Mouse (Mus musculus): ENCODE data around the gene Itfg2. TPM values are rescaled to one million over a fixed set of nuclear protein-coding genes. Genes with fewer than 3 reads are reported as not detected.
A peak's percentile ranks its signal among the peaks of the same experiment; 100 is the strongest.

Itfg2 gene
- polyA plus RNA-seq, 1 experiment from 2014 or later = 43.3 TPM

- Histone ChIP-seq H3K9me3 (ENCODE audit: control insufficient read depth, low read length) (no peaks in the 10 kb centered on the region), H3K9ac (replicated peaks; ENCODE audit: low read length) (no peak overlapping the region), H3K27me3 (ENCODE audit: control insufficient read depth, insufficient read depth, low read length) (no peaks in the 10 kb centered on the region), H3K36me3 (ENCODE audit: control insufficient read depth, insufficient read depth, low read length) (peaks cover 37% of the 10 kb centered on the region), H3K4me2 (ENCODE audit: low read length) (no peak overlapping the region), H3K4me3 (replicated peaks; ENCODE audit: low read depth, low read length) (no peak overlapping the region), H3K27ac (replicated peaks; ENCODE audit: low read depth, low read length) (no peak overlapping the region), H3K4me1 (ENCODE audit: control insufficient read depth, insufficient read depth, low read length) (no peaks in the 10 kb centered on the region)
- WGBS = 62% methylated on average over 5 of the region's 5 CpGs
- DNase-seq (peak; percentile 23), ATAC-seq (ENCODE audit: low FRiP score, low TSS enrichment) (no peak)
These were observed 20.0 kb downstream of the Itfg2 start for GRCm38 (mm10) chr6:128404708-128405107.

GRCm38 (mm10) chr6:128399421-128400185 lies 25.1 kb downstream of the Itfg2 start:
- Histone ChIP-seq H3K4me1 (ENCODE audit: control insufficient read depth, insufficient read depth, low read length) (no peaks in the 10 kb centered on the region), H3K4me3 (replicated peaks; ENCODE audit: low read depth, low read length) (peak overlapping the region; percentile 24), H3K27ac (replicated peaks; ENCODE audit: low read depth, low read length) (peak overlapping the region; percentile 79), H3K36me3 (ENCODE audit: control insufficient read depth, insufficient read depth, low read length) (no peaks in the 10 kb centered on the region), H3K27me3 (ENCODE audit: control insufficient read depth, insufficient read depth, low read length) (no peaks in the 10 kb centered on the region), H3K9me3 (ENCODE audit: control insufficient read depth, low read length) (no peaks in the 10 kb centered on the region), H3K4me2 (ENCODE audit: low read length) (peak overlapping the region; percentile 47), H3K9ac (replicated peaks; ENCODE audit: low read length) (peak overlapping the region; percentile 42)
- 34% methylated on average over 21 of the region's 21 CpGs for WGBS
- ATAC-seq (ENCODE audit: low FRiP score, low TSS enrichment) = peak; percentile 85
- DNase-seq = peak; percentile 75

GRCm38 (mm10) chr6:128398996-128399395 lies 25.7 kb downstream of the Itfg2 start, which contains the start of gene Nrip2:
TSS of gene Nrip2 (plus strand) at chr6:128399296.
- no peak for ATAC-seq (ENCODE audit: low FRiP score, low TSS enrichment)
- Histone ChIP-seq H3K4me1 (ENCODE audit: control insufficient read depth, insufficient read depth, low read length) (no peaks in the 10 kb centered on the region), H3K9ac (replicated peaks; ENCODE audit: low read length) (peak within 1 kb of the TSS; percentile 42), H3K4me3 (replicated peaks; ENCODE audit: low read depth, low read length) (peak within 1 kb of the TSS; percentile 24), H3K36me3 (ENCODE audit: control insufficient read depth, insufficient read depth, low read length) (no peaks in the 10 kb centered on the region), H3K27me3 (ENCODE audit: control insufficient read depth, insufficient read depth, low read length) (no peaks in the 10 kb centered on the region), H3K9me3 (ENCODE audit: control insufficient read depth, low read length) (no peaks in the 10 kb centered on the region), H3K27ac (replicated peaks; ENCODE audit: low read depth, low read length) (peak within 1 kb of the TSS; percentile 79), H3K4me2 (ENCODE audit: low read length) (peak within 1 kb of the TSS; percentile 47)
- 72% methylated on average over 3 of the region's 3 CpGs for WGBS
- no peak for DNase-seq

- Histone ChIP-seq H3K27me3 (ENCODE audit: control insufficient read depth, insufficient read depth, low read length) (no peaks in the 10 kb centered on the region), H3K27ac (replicated peaks; ENCODE audit: low read depth, low read length) (no peak overlapping the region), H3K9me3 (ENCODE audit: control insufficient read depth, low read length) (no peaks in the 10 kb centered on the region), H3K4me2 (ENCODE audit: low read length) (no peak overlapping the region), H3K4me3 (replicated peaks; ENCODE audit: low read depth, low read length) (no peak overlapping the region), H3K9ac (replicated peaks; ENCODE audit: low read length) (no peak overlapping the region), H3K36me3 (ENCODE audit: control insufficient read depth, insufficient read depth, low read length) (no peaks in the 10 kb centered on the region), H3K4me1 (ENCODE audit: control insufficient read depth, insufficient read depth, low read length) (no peaks in the 10 kb centered on the region)
- ATAC-seq (ENCODE audit: low FRiP score, low TSS enrichment) (no peak), DNase-seq (no peak)
- WGBS = 80% methylated on average over 7 of the region's 7 CpGs
These were observed 27.0 kb downstream of the Itfg2 start for GRCm38 (mm10) chr6:128397574-128398261.

- H3K4me1 ChIP-seq (ENCODE audit: control insufficient read depth, insufficient read depth, low read length) = no peaks in the 10 kb centered on the region
- no peaks in the 10 kb centered on the region for H3K9me3 ChIP-seq (ENCODE audit: control insufficient read depth, low read length)
- H3K9ac ChIP-seq (replicated peaks; ENCODE audit: low read length) = no peak overlapping the region
- H3K36me3 ChIP-seq (ENCODE audit: control insufficient read depth, insufficient read depth, low read length) = no peaks in the 10 kb centered on the region
- ATAC-seq (ENCODE audit: low FRiP score, low TSS enrichment) (no peak), DNase-seq (no peak)
- no peaks in the 10 kb centered on the region for H3K27me3 ChIP-seq (ENCODE audit: control insufficient read depth, insufficient read depth, low read length)
- H3K4me3 ChIP-seq (replicated peaks; ENCODE audit: low read depth, low read length) = no peak overlapping the region
- H3K27ac ChIP-seq (replicated peaks; ENCODE audit: low read depth, low read length) = no peak overlapping the region
- H3K4me2 ChIP-seq (ENCODE audit: low read length) = no peak overlapping the region
- 63% methylated on average over 1 of the region's 1 CpGs for WGBS
These were observed 34.0 kb downstream of the Itfg2 start for GRCm38 (mm10) chr6:128390683-128391082.

- no peaks in the 10 kb centered on the region for H3K36me3 ChIP-seq (ENCODE audit: control insufficient read depth, insufficient read depth, low read length)
- ATAC-seq (ENCODE audit: low FRiP score, low TSS enrichment) (no peak), DNase-seq (no peak)
- no peak overlapping the region for H3K4me3 ChIP-seq (replicated peaks; ENCODE audit: low read depth, low read length)
- WGBS = 100% methylated on average over 1 of the region's 1 CpGs
- no peak overlapping the region for H3K9ac ChIP-seq (replicated peaks; ENCODE audit: low read length)
- H3K4me1 ChIP-seq (ENCODE audit: control insufficient read depth, insufficient read depth, low read length) = no peaks in the 10 kb centered on the region
- no peak overlapping the region for H3K4me2 ChIP-seq (ENCODE audit: low read length)
- no peaks in the 10 kb centered on the region for H3K27me3 ChIP-seq (ENCODE audit: control insufficient read depth, insufficient read depth, low read length)
- H3K27ac ChIP-seq (replicated peaks; ENCODE audit: low read depth, low read length) = no peak overlapping the region
- no peaks in the 10 kb centered on the region for H3K9me3 ChIP-seq (ENCODE audit: control insufficient read depth, low read length)
These were observed 35.5 kb downstream of the Itfg2 start for GRCm38 (mm10) chr6:128389185-128389584.

- Histone ChIP-seq H3K27me3 (ENCODE audit: control insufficient read depth, insufficient read depth, low read length) (no peaks in the 10 kb centered on the region), H3K9me3 (ENCODE audit: control insufficient read depth, low read length) (no peaks in the 10 kb centered on the region), H3K4me3 (replicated peaks; ENCODE audit: low read depth, low read length) (no peak overlapping the region), H3K4me1 (ENCODE audit: control insufficient read depth, insufficient read depth, low read length) (no peaks in the 10 kb centered on the region), H3K36me3 (ENCODE audit: control insufficient read depth, insufficient read depth, low read length) (no peaks in the 10 kb centered on the region), H3K4me2 (ENCODE audit: low read length) (no peak overlapping the region), H3K9ac (replicated peaks; ENCODE audit: low read length) (no peak overlapping the region), H3K27ac (replicated peaks; ENCODE audit: low read depth, low read length) (no peak overlapping the region)
- ATAC-seq (ENCODE audit: low FRiP score, low TSS enrichment) = no peak
- 85% methylated on average over 1 of the region's 1 CpGs for WGBS
- DNase-seq = no peak
These were observed 39.7 kb downstream of the Itfg2 start for GRCm38 (mm10) chr6:128385026-128385425.

- H3K4me3 ChIP-seq (replicated peaks; ENCODE audit: low read depth, low read length) = no peak overlapping the region
- H3K27ac ChIP-seq (replicated peaks; ENCODE audit: low read depth, low read length) = no peak overlapping the region
- no peak overlapping the region for H3K4me2 ChIP-seq (ENCODE audit: low read length)
- WGBS = 71% methylated on average over 7 of the region's 7 CpGs
- no peak overlapping the region for H3K9ac ChIP-seq (replicated peaks; ENCODE audit: low read length)
- H3K27me3 ChIP-seq (ENCODE audit: control insufficient read depth, insufficient read depth, low read length) = no peaks in the 10 kb centered on the region
- no peaks in the 10 kb centered on the region for H3K9me3 ChIP-seq (ENCODE audit: control insufficient read depth, low read length)
- DNase-seq = no peak
- H3K36me3 ChIP-seq (ENCODE audit: control insufficient read depth, insufficient read depth, low read length) = no peaks in the 10 kb centered on the region
- H3K4me1 ChIP-seq (ENCODE audit: control insufficient read depth, insufficient read depth, low read length) = no peaks in the 10 kb centered on the region
- ATAC-seq (ENCODE audit: low FRiP score, low TSS enrichment) = no peak
These were observed 41.0 kb downstream of the Itfg2 start for GRCm38 (mm10) chr6:128383752-128384151.

GRCm38 (mm10) chr6:128381254-128381653 lies 43.5 kb downstream of the Itfg2 start:
- Histone ChIP-seq H3K27ac (replicated peaks; ENCODE audit: low read depth, low read length) (no peak overlapping the region), H3K9me3 (ENCODE audit: control insufficient read depth, low read length) (no peaks in the 10 kb centered on the region), H3K4me1 (ENCODE audit: control insufficient read depth, insufficient read depth, low read length) (no peaks in the 10 kb centered on the region), H3K27me3 (ENCODE audit: control insufficient read depth, insufficient read depth, low read length) (no peaks in the 10 kb centered on the region), H3K9ac (replicated peaks; ENCODE audit: low read length) (no peak overlapping the region), H3K36me3 (ENCODE audit: control insufficient read depth, insufficient read depth, low read length) (no peaks in the 10 kb centered on the region; the same call in 1 of the 2 replicates), H3K4me3 (replicated peaks; ENCODE audit: low read depth, low read length) (no peak overlapping the region), H3K4me2 (ENCODE audit: low read length) (no peak overlapping the region)
- no peak for ATAC-seq (ENCODE audit: low FRiP score, low TSS enrichment)
- DNase-seq = no peak
- WGBS = 81% methylated on average over 3 of the region's 3 CpGs
